Mouse (Mus musculus) MEL (cell line): ENCODE results near the gene Dnah14. TPM values are rescaled to one million over a fixed set of nuclear protein-coding genes. Genes with fewer than 3 reads are reported as not detected.

Source experiments
- DNase-seq: peaks from one replicate; pipeline ENCODE4 v3.0.0; 2011; ENCODE audit warnings: low read depth, low spot score
- H3K27ac ChIP-seq: 2 replicates; pipeline ENCODE4 v1.5.1; 2012; ENCODE audit warnings: low read depth, mild to moderate bottlenecking, control low read depth, low read length, moderate library complexity; ENCODE audit not compliant: control insufficient read depth
- H3K27me3 ChIP-seq, 2 experiments: fragments of 150-350 bp in 1 of 2; sonication (generic) in 1 of 2; 2 replicates each; pipeline ENCODE4 v1.6.1; 2012; ENCODE audit warnings: low read length in 2 of 2, mild to moderate bottlenecking in 2 of 2, improper control_type of control experiment in 1 of 2, moderate library complexity in 1 of 2; ENCODE audit not compliant: insufficient read depth in 2 of 2, control insufficient read depth in 1 of 2
- H3K36me3 ChIP-seq, 2 experiments: 2 replicates each; pipeline ENCODE4 v1.6.1; 2012 to 2014; ENCODE audit warnings: low read length in 2 of 2, improper control_type of control experiment in 1 of 2, inconsistent platforms in 1 of 2, mild to moderate bottlenecking in 1 of 2; ENCODE audit not compliant: insufficient read depth in 2 of 2, control insufficient read depth in 1 of 2
- H3K4me1 ChIP-seq, 2 experiments: fragments of 150-350 bp in 1 of 2; sonication (generic) in 1 of 2; 2 replicates each; pipeline ENCODE4 v1.6.1; 2012; ENCODE audit warnings: low read length in 2 of 2, improper control_type of control experiment in 1 of 2, mild to moderate bottlenecking in 1 of 2; ENCODE audit not compliant: insufficient read depth in 2 of 2, control insufficient read depth in 1 of 2
- H3K4me3 ChIP-seq, 2 experiments: fragments of 150-350 bp in 1 of 2; sonication (generic) in 1 of 2; 2 replicates each; pipeline ENCODE4 v1.5.1; 2012; ENCODE audit warnings: low read depth in 2 of 2, low read length in 2 of 2, mild to moderate bottlenecking in 2 of 2, moderate library complexity in 2 of 2, control low read depth in 1 of 2, improper control_type of control experiment in 1 of 2; ENCODE audit not compliant: control insufficient read depth in 1 of 2, insufficient read depth in 1 of 2
- H3K79me2 ChIP-seq: 2 replicates; pipeline ENCODE4 v1.6.1; 2012; ENCODE audit warnings: mild to moderate bottlenecking, low read length, moderate library complexity; ENCODE audit not compliant: control insufficient read depth, poor library complexity, insufficient read depth
- H3K9ac ChIP-seq: 2 replicates; pipeline ENCODE4 v1.6.1; 2012; ENCODE audit warnings: low read depth, mild to moderate bottlenecking, control low read depth, low read length, moderate library complexity; ENCODE audit not compliant: control insufficient read depth, poor library complexity, severe bottlenecking
- H3K9me3 ChIP-seq: fragments of 150-350 bp; sonication (generic); replicated peaks from 2 replicates; pipeline ENCODE4 v1.6.1; 2012; ENCODE audit warnings: mild to moderate bottlenecking, low read length, improper control_type of control experiment, moderate library complexity; ENCODE audit not compliant: insufficient read depth
- CTCF ChIP-seq, 3 experiments: IDR thresholded peaks in 2 of 3; conservative IDR thresholded peaks in 1 of 3; 2 replicates each; pipeline ENCODE4 v1.5.1; 2011 to 2012; ENCODE audit warnings: low read length in 3 of 3, low read depth in 2 of 3, mild to moderate bottlenecking in 2 of 3, improper control_type of control experiment in 1 of 3, inconsistent platforms in 1 of 3, mixed read lengths in 1 of 3, moderate library complexity in 1 of 3; ENCODE audit not compliant: control insufficient read depth in 1 of 3, insufficient read depth in 1 of 3, poor library complexity in 1 of 3, severe bottlenecking in 1 of 3
- ELF1 ChIP-seq: IDR thresholded peaks from 2 replicates; pipeline ENCODE4 v1.6.1; 2014; ENCODE audit warnings: low read depth, mild to moderate bottlenecking, inconsistent platforms, low read length, improper control_type of control experiment, moderate library complexity
- EP300 ChIP-seq, 2 experiments: IDR thresholded peaks; 2 replicates each; pipeline ENCODE4 v1.6.1; 2011; ENCODE audit warnings: improper control_type of control experiment in 2 of 2, low read length in 2 of 2, low read depth in 1 of 2, mild to moderate bottlenecking in 1 of 2
- ETS1 ChIP-seq: IDR thresholded peaks from 2 replicates; pipeline ENCODE4 v1.6.1; 2012; ENCODE audit warnings: low read depth, mild to moderate bottlenecking, inconsistent platforms, low read length, improper control_type of control experiment, moderate library complexity
- HCFC1 ChIP-seq: IDR thresholded peaks from 2 replicates; pipeline ENCODE4 v1.6.1; 2012; ENCODE audit warnings: low read depth, mild to moderate bottlenecking, inconsistent platforms, low read length, improper control_type of control experiment, moderate library complexity
- KAT2A ChIP-seq: conservative IDR thresholded peaks from 2 replicates; pipeline ENCODE4 v1.6.1; 2012; ENCODE audit warnings: low read depth, low read length, improper control_type of control experiment, inconsistent platforms
- MAX ChIP-seq: IDR thresholded peaks from 2 replicates; pipeline ENCODE4 v1.6.1; 2011; ENCODE audit warnings: low read length, improper control_type of control experiment
- MYC ChIP-seq: IDR thresholded peaks from 2 replicates; pipeline ENCODE4 v1.6.1; 2011; ENCODE audit warnings: low read depth, mild to moderate bottlenecking, low read length, improper control_type of control experiment, moderate library complexity
- POLR2A ChIP-seq, 2 experiments: IDR thresholded peaks; 2 replicates each; pipeline ENCODE4 v1.6.1; 2011 to 2012; ENCODE audit warnings: low read length in 2 of 2, mild to moderate bottlenecking in 2 of 2, control low read depth in 1 of 2, improper control_type of control experiment in 1 of 2, low read depth in 1 of 2, moderate library complexity in 1 of 2; ENCODE audit not compliant: control insufficient read depth in 1 of 2, insufficient read depth in 1 of 2, poor library complexity in 1 of 2
- POLR2AphosphoS2 ChIP-seq: IDR thresholded peaks from 2 replicates; pipeline ENCODE4 v1.6.1; 2011; ENCODE audit warnings: low read length, improper control_type of control experiment
- RAD21 ChIP-seq: IDR thresholded peaks from 2 replicates; pipeline ENCODE4 v1.6.1; 2011; ENCODE audit warnings: mild to moderate bottlenecking, low read depth, low read length, improper control_type of control experiment
- SMC3 ChIP-seq: IDR thresholded peaks from 2 replicates; pipeline ENCODE4 v1.6.1; 2011; ENCODE audit warnings: low read depth, low read length, improper control_type of control experiment
- TAL1 ChIP-seq: IDR thresholded peaks from 2 replicates; pipeline ENCODE4 v1.6.1; 2012; ENCODE audit warnings: mild to moderate bottlenecking, inconsistent platforms, low read length, moderate library complexity, mixed read lengths
- UBTF ChIP-seq: IDR thresholded peaks from 2 replicates; pipeline ENCODE4 v1.6.1; 2012; ENCODE audit warnings: low read depth, mild to moderate bottlenecking, inconsistent platforms, low read length, improper control_type of control experiment, moderate library complexity, borderline replicate concordance; ENCODE audit not compliant: insufficient read depth
- USF2 ChIP-seq, 2 experiments: IDR thresholded peaks; 2 replicates each; pipeline ENCODE4 v1.6.1; 2011 to 2012; ENCODE audit warnings: improper control_type of control experiment in 2 of 2, low read length in 2 of 2, borderline replicate concordance in 1 of 2, inconsistent platforms in 1 of 2, low read depth in 1 of 2, mild to moderate bottlenecking in 1 of 2; ENCODE audit not compliant: insufficient read depth in 1 of 2
- ZC3H11A ChIP-seq: IDR thresholded peaks from 2 replicates; pipeline ENCODE4 v1.6.1; 2012; ENCODE audit warnings: low read depth, mild to moderate bottlenecking, inconsistent platforms, low read length, improper control_type of control experiment
- ZKSCAN1 ChIP-seq: IDR thresholded peaks from 2 replicates; pipeline ENCODE4 v1.6.1; 2012; ENCODE audit warnings: low read depth, mild to moderate bottlenecking, inconsistent platforms, low read length, improper control_type of control experiment, moderate library complexity
- ZNF384 ChIP-seq: IDR thresholded peaks from 2 replicates; pipeline ENCODE4 v1.6.1; 2012; ENCODE audit warnings: low read depth, mild to moderate bottlenecking, inconsistent platforms, low read length, improper control_type of control experiment
- polyA plus RNA-seq, 2 experiments: library from polyadenylated mRNA; stranded (reverse) in 1 of 2; unstranded in 1 of 2; fragments of >175 nt in 1 of 2; fragments of >200 nt in 1 of 2; gene quantifications; 2 replicates each; pipeline versions ENCODE4 v1.2.1 to v1.2.4; 2012; ENCODE audit warnings: low replicate concordance in 2 of 2, low read depth in 1 of 2; ENCODE audit not compliant: insufficient read length in 2 of 2, insufficient read depth in 1 of 2, missing spikeins in 1 of 2
- total RNA-seq: library from RNA; depleted of rRNA; stranded (reverse); fragments of 300-350 nt; gene quantifications from 2 replicates; pipeline ENCODE4 v1.2.3, GENCODE M21; 2012

The Dnah14 gene
- total and polyA plus RNA-seq, 3 experiments: 0.77 to 1.2 TPM; not detected in 1

- no peak overlapping the region for H3K9ac ChIP-seq
- H3K4me3 ChIP-seq: no peak overlapping the region
- H3K27me3 ChIP-seq: no peaks in the 10 kb centered on the region; a peak in 1 of 4 replicates
- H3K4me1 ChIP-seq: no peaks in the 10 kb centered on the region
- TF ChIP-seq ELF1: no peak
- TF ChIP-seq SMC3: no peak
- TF ChIP-seq TAL1: no peak
- TF ChIP-seq KAT2A: no peak
- TF ChIP-seq CTCF (IDR thresholded peaks at IDR 0.05 in 2 of 3, conservative IDR thresholded peaks at IDR 0.05 in 1 of 3; ENCODE audit: control insufficient read depth in 1 of 3, insufficient read depth in 1 of 3, low read depth in 2 of 3, low read length in 3 of 3, poor library complexity in 1 of 3, severe bottlenecking in 1 of 3): no peak
- TF ChIP-seq POLR2AphosphoS2: no peak
- TF ChIP-seq USF2 (IDR thresholded peaks at IDR 0.05; ENCODE audit: borderline replicate concordance in 1 of 2, insufficient read depth in 1 of 2, low read depth in 1 of 2, low read length in 2 of 2): no peak
- TF ChIP-seq MAX: no peak
- TF ChIP-seq UBTF: no peak
- no peak for TF ChIP-seq MYC
- TF ChIP-seq ZC3H11A: no peak
- no peaks in the 10 kb centered on the region for H3K9me3 ChIP-seq
- no peaks in the 10 kb centered on the region for H3K79me2 ChIP-seq
- H3K36me3 ChIP-seq: peaks cover 0 to 11% of the 10 kb centered on the region in 2 experiments; a peak in 2 of 4 replicates
- no peak for DNase-seq
- H3K27ac ChIP-seq: no peak overlapping the region
These were observed 235.3 kb downstream of the Dnah14 start for GRCm38 (mm10) chr1:181811481-181812223.

GRCm38 (mm10) chr1:181826716-181827115 lies 250.4 kb downstream of the Dnah14 start:
- Histone ChIP-seq H3K9me3 (no peaks in the 10 kb centered on the region), H3K79me2 (no peaks in the 10 kb centered on the region), H3K36me3 (peaks cover 0 to 20% of the 10 kb centered on the region in 2 experiments; a peak in 2 of 4 replicates), H3K4me1 (no peaks in the 10 kb centered on the region), H3K27ac (no peak overlapping the region), H3K9ac (no peak overlapping the region), H3K27me3 (no peaks in the 10 kb centered on the region), H3K4me3 (no peak overlapping the region)
- TF ChIP-seq ETS1 (no peak), ZKSCAN1 (no peak), HCFC1 (no peak), EP300 (IDR thresholded peaks at IDR 0.05; ENCODE audit: low read depth in 1 of 2, low read length in 2 of 2) (no peak), MYC (no peak), RAD21 (no peak), ZNF384 (no peak), POLR2A (IDR thresholded peaks at IDR 0.05; ENCODE audit: control insufficient read depth in 1 of 2, insufficient read depth in 1 of 2, low read depth in 1 of 2, low read length in 2 of 2, poor library complexity in 1 of 2) (no peak), UBTF (no peak)
- no peak for DNase-seq
